Mouse (Mus musculus): ENCODE data around the gene Zfp592. TPM values are rescaled to one million over a fixed set of nuclear protein-coding genes. Genes with fewer than 3 reads are reported as not detected.

Zfp592 gene
- total RNA-seq, 2 experiments from 2014 or later = 10.2 to 10.6 TPM

- no peak for DNase-seq
Measured at GRCm38 (mm10) chr7:81057901-81058711, 64.6 kb downstream of the Zfp592 start.

- DNase-seq = peak; percentile 33
Measured at GRCm38 (mm10) chr7:81058712-81059154, 65.3 kb downstream of the Zfp592 start.

GRCm38 (mm10) chr7:81059388-81059787 is 65.9 kb downstream of the Zfp592 start:
- peak; percentile 73 for DNase-seq

GRCm38 (mm10) chr7:81060908-81061307 is 67.4 kb downstream of the Zfp592 start:
- no peak for DNase-seq

GRCm38 (mm10) chr7:81061936-81062335 is 68.5 kb downstream of the Zfp592 start:
- DNase-seq = peak; percentile 59

GRCm38 (mm10) chr7:81063332-81063731 is 69.9 kb downstream of the Zfp592 start:
- DNase-seq = no peak

GRCm38 (mm10) chr7:81066714-81067113 is 73.2 kb downstream of the Zfp592 start:
- no peak for DNase-seq

- DNase-seq = peak; percentile 88
Measured at GRCm38 (mm10) chr7:81072463-81072862, 79.0 kb downstream of the Zfp592 start.

GRCm38 (mm10) chr7:81073273-81073672 is 79.8 kb downstream of the Zfp592 start:
- DNase-seq = no peak

GRCm38 (mm10) chr7:81074546-81074945 is 81.1 kb downstream of the Zfp592 start:
- peak; percentile 81 for DNase-seq

GRCm38 (mm10) chr7:81075299-81075698 is 81.8 kb downstream of the Zfp592 start:
- DNase-seq = no peak

GRCm38 (mm10) chr7:81075732-81076131 is 82.3 kb downstream of the Zfp592 start:
- DNase-seq = no peak

- peak; percentile 44 for DNase-seq
Measured at GRCm38 (mm10) chr7:81077009-81077408, 83.5 kb downstream of the Zfp592 start.

GRCm38 (mm10) chr7:81078740-81079139 is 85.3 kb downstream of the Zfp592 start:
- DNase-seq = peak; percentile 42

- no peak for DNase-seq
Measured at GRCm38 (mm10) chr7:81093420-81093965, 100.0 kb downstream of the Zfp592 start.

- DNase-seq = no peak
Measured at GRCm38 (mm10) chr7:81094104-81094757, 100.8 kb downstream of the Zfp592 start.

Other genes starting within 250 kb of the Zfp592 start
- gene Iqgap1, start 167.7 kb upstream of the Zfp592 start, total RNA-seq (2021) = 10 to 100 TPM; 16.8 to 18.8 TPM
- gene Zscan2, start 132.8 kb upstream of the Zfp592 start, total RNA-seq (2021) = 1 to 10 TPM; 1.5 to 1.6 TPM
- 1 to 10 TPM; 3.1 to 4.2 TPM for gene Wdr73, start 92.4 kb upstream of the Zfp592 start, total RNA-seq (2021)
- gene Nmb, start 88.6 kb upstream of the Zfp592 start, total RNA-seq (2021) = 1 to 10 TPM; 2.2 to 2.7 TPM
- 10 to 100 TPM; 25.4 to 29.9 TPM for gene Sec11a, start 45.9 kb upstream of the Zfp592 start, total RNA-seq (2021)
- 100 to 1,000 TPM; 213 to 256 TPM for gene Alpk3, start 63.9 kb downstream of the Zfp592 start, total RNA-seq (2021)
- under 1 TPM; 0.19 to 0.20 TPM for gene Slc28a1, start 121.1 kb downstream of the Zfp592 start, total RNA-seq (2021)
- 1 to 10 TPM; 5.2 to 8.3 TPM for gene Pde8a, start 219.9 kb downstream of the Zfp592 start, total RNA-seq (2021)